Mouse (Mus musculus) lung, embryonic 14.5 days (tissue): ENCODE results near the gene Pde4d. TPM values are rescaled to one million over a fixed set of nuclear protein-coding genes. Genes with fewer than 3 reads are reported as not detected.

Experiments used
- ATAC-seq: fragments of 200-750 bp; cut with Nextera tagmentation; 2 replicates; pipeline ENCODE4 v1.8.0; 2017; ENCODE audit warnings: mild to moderate bottlenecking, moderate TSS enrichment, moderate library complexity; ENCODE audit not compliant: insufficient read depth
- DNase-seq: peaks from one replicate; pipeline ENCODE4 v3.0.0-alpha.2; 2015
- H3K27ac ChIP-seq: fragments of 300-500 bp; sonication (generic); 2 replicates; pipeline ENCODE4 v1.5.1; 2014; ENCODE audit warnings: low read depth, mild to moderate bottlenecking, moderate library complexity
- H3K27me3 ChIP-seq: fragments of 300-500 bp; sonication (generic); 2 replicates; pipeline ENCODE4 v1.6.1; 2014; ENCODE audit warnings: low read length, control low read depth; ENCODE audit not compliant: insufficient read depth
- H3K36me3 ChIP-seq: fragments of 300-500 bp; sonication (generic); 2 replicates; pipeline ENCODE4 v1.6.1; 2014; ENCODE audit warnings: control low read depth; ENCODE audit not compliant: insufficient read depth
- H3K4me1 ChIP-seq: fragments of 300-500 bp; sonication (generic); 2 replicates; pipeline ENCODE4 v1.6.1; 2014; ENCODE audit warnings: antibody characterized with exemption, control low read depth; ENCODE audit not compliant: insufficient read depth
- H3K4me2 ChIP-seq: fragments of 300-500 bp; sonication (generic); 2 replicates; pipeline ENCODE4 v1.6.1; 2014; ENCODE audit warnings: mild to moderate bottlenecking
- H3K4me3 ChIP-seq: fragments of 300-500 bp; sonication (generic); 2 replicates; pipeline ENCODE4 v1.5.1; 2014; ENCODE audit warnings: low read depth, low read length
- H3K9ac ChIP-seq: fragments of 300-500 bp; sonication (generic); 2 replicates; pipeline ENCODE4 v1.6.1; 2014
- H3K9me3 ChIP-seq: fragments of 300-500 bp; sonication (generic); 2 replicates; pipeline ENCODE4 v1.6.1; 2016; ENCODE audit warnings: low read depth, low read length, control low read depth
- CTCF ChIP-seq: IDR thresholded peaks from 2 replicates; pipeline ENCODE4 v1.5.1; 2016; ENCODE audit warnings: antibody characterized with exemption, low read depth
- WGBS: fragments of 180-500 bp; shearing (Covaris S2); extraction: QIAGEN DNeasy Blood & Tissue Kit; methylation state at CpG from one replicate; pipeline ENCODE4 v1.1.7; 2014; 5-methylcytosine and 5-hydroxymethylcytosine counted together
- polyA plus RNA-seq: library from polyadenylated mRNA; unstranded; fragments of >200 nt; fragmentation: Nextera tagmentation; extraction: Ambion mirVana; gene quantifications from 2 replicates; pipeline ENCODE4 v1.2.1, GENCODE M21; 2014

Gene Pde4d
- polyA plus RNA-seq, 1 experiment from 2014 or later: 16.2 TPM

GRCm38 (mm10) chr13:109671589-109672347 lies 1222.0 kb downstream of the Pde4d start:
- no peak overlapping the region for H3K27ac ChIP-seq
- no peaks in the 10 kb centered on the region for H3K9me3 ChIP-seq
- no peak for ATAC-seq
- H3K27me3 ChIP-seq: no peaks in the 10 kb centered on the region
- H3K36me3 ChIP-seq: no peaks in the 10 kb centered on the region
- H3K9ac ChIP-seq: no peak overlapping the region
- no peak for TF ChIP-seq CTCF
- no peak overlapping the region for H3K4me3 ChIP-seq
- DNase-seq: no peak
- no peaks in the 10 kb centered on the region for H3K4me1 ChIP-seq
- no peak overlapping the region for H3K4me2 ChIP-seq
- WGBS: 51% methylated on average over 8 of the region's 8 CpGs

- Histone ChIP-seq H3K9me3 (no peaks in the 10 kb centered on the region), H3K36me3 (no peaks in the 10 kb centered on the region), H3K27ac (no peak overlapping the region), H3K9ac (no peak overlapping the region), H3K4me3 (no peak overlapping the region), H3K4me2 (no peak overlapping the region), H3K4me1 (no peaks in the 10 kb centered on the region), H3K27me3 (no peaks in the 10 kb centered on the region)
- no peak for TF ChIP-seq CTCF
- DNase-seq (no peak), ATAC-seq (no peak)
- WGBS: 15% methylated on average over 4 of the region's 4 CpGs
Observed at GRCm38 (mm10) chr13:109677047-109677446, 1227.3 kb downstream of the Pde4d start.

- no peak for TF ChIP-seq CTCF
- H3K36me3 ChIP-seq: no peaks in the 10 kb centered on the region
- H3K4me3 ChIP-seq: no peak overlapping the region
- H3K9ac ChIP-seq: no peak overlapping the region
- ATAC-seq (no peak), DNase-seq (no peak)
- no peak overlapping the region for H3K4me2 ChIP-seq
- no peaks in the 10 kb centered on the region for H3K9me3 ChIP-seq
- 15% methylated on average over 3 of the region's 3 CpGs for WGBS
- no peaks in the 10 kb centered on the region for H3K4me1 ChIP-seq
- no peak overlapping the region for H3K27ac ChIP-seq
- no peaks in the 10 kb centered on the region for H3K27me3 ChIP-seq
Observed at GRCm38 (mm10) chr13:109677617-109678016, 1227.9 kb downstream of the Pde4d start.

GRCm38 (mm10) chr13:109678991-109679390 lies 1229.2 kb downstream of the Pde4d start:
- H3K4me3 ChIP-seq: no peak overlapping the region
- H3K27ac ChIP-seq: no peak overlapping the region
- no peaks in the 10 kb centered on the region for H3K27me3 ChIP-seq
- DNase-seq: no peak
- H3K4me2 ChIP-seq: no peak overlapping the region
- no peak for TF ChIP-seq CTCF
- H3K4me1 ChIP-seq: no peaks in the 10 kb centered on the region
- no peaks in the 10 kb centered on the region for H3K36me3 ChIP-seq
- ATAC-seq: no peak
- no peak overlapping the region for H3K9ac ChIP-seq
- no peaks in the 10 kb centered on the region for H3K9me3 ChIP-seq
- 85% methylated on average over 1 of the region's 1 CpGs for WGBS

GRCm38 (mm10) chr13:109680229-109680628 lies 1230.5 kb downstream of the Pde4d start:
- no peaks in the 10 kb centered on the region; the same call in 1 of the 2 replicates for H3K4me1 ChIP-seq
- H3K27me3 ChIP-seq: no peaks in the 10 kb centered on the region
- H3K9ac ChIP-seq: no peak overlapping the region

GRCm38 (mm10) chr13:109681699-109682293 lies 1232.0 kb downstream of the Pde4d start:
- peak; percentile 37 for DNase-seq
- 51% methylated on average over 4 of the region's 4 CpGs for WGBS
- no peak for TF ChIP-seq CTCF

More at GRCm38 (mm10) chr13:109680229-109680628, 1230.5 kb downstream of the Pde4d start:
- TF ChIP-seq CTCF: no peak
- Histone ChIP-seq H3K9me3 (no peaks in the 10 kb centered on the region), H3K4me2 (no peak overlapping the region), H3K27ac (no peak overlapping the region), H3K36me3 (no peaks in the 10 kb centered on the region), H3K4me3 (no peak overlapping the region)
- 77% methylated on average over 8 of the region's 8 CpGs for WGBS
- no peak for DNase-seq
- no peak for ATAC-seq

GRCm38 (mm10) chr13:109683001-109683400 lies 1233.3 kb downstream of the Pde4d start:
- 82% methylated on average over 10 of the region's 10 CpGs for WGBS
- Histone ChIP-seq H3K27ac (no peak overlapping the region), H3K4me1 (no peaks in the 10 kb centered on the region; the same call in 1 of the 2 replicates), H3K27me3 (no peaks in the 10 kb centered on the region), H3K4me2 (no peak overlapping the region), H3K9me3 (no peaks in the 10 kb centered on the region), H3K4me3 (no peak overlapping the region), H3K36me3 (no peaks in the 10 kb centered on the region), H3K9ac (no peak overlapping the region)
- ATAC-seq (no peak), DNase-seq (no peak)
- TF ChIP-seq CTCF: no peak

More at GRCm38 (mm10) chr13:109681699-109682293, 1232.0 kb downstream of the Pde4d start:
- H3K27ac ChIP-seq: no peak overlapping the region
- no peak for ATAC-seq
- no peaks in the 10 kb centered on the region for H3K27me3 ChIP-seq
- H3K9ac ChIP-seq: no peak overlapping the region
- no peak overlapping the region for H3K4me2 ChIP-seq
- H3K36me3 ChIP-seq: no peaks in the 10 kb centered on the region
- H3K4me1 ChIP-seq: no peaks in the 10 kb centered on the region; the same call in 1 of the 2 replicates
- no peak overlapping the region for H3K4me3 ChIP-seq
- no peaks in the 10 kb centered on the region for H3K9me3 ChIP-seq
